Mouse (Mus musculus) hindbrain, embryonic 10.5 days (tissue): ENCODE measurements at regions not wholly inside any gene's neighbourhood (a gene's known extent, or its start where the extent isn't known, plus 50 kb on each side); places are given as distances from the start of the nearest gene placed in this dataset.

Source experiments
- DNase-seq: peaks from one replicate; pipeline ENCODE4 v3.0.0-alpha.2; 2017; ENCODE audit warnings: low spot score
- H3K27ac ChIP-seq: fragments of 300-500 bp; sonication (generic); 2 replicates; pipeline ENCODE4 v1.5.1; 2016; ENCODE audit warnings: mild to moderate bottlenecking, moderate library complexity
- H3K27me3 ChIP-seq: fragments of 300-500 bp; sonication (generic); 2 replicates; pipeline ENCODE4 v1.6.1; 2016; ENCODE audit warnings: mild to moderate bottlenecking; ENCODE audit not compliant: poor library complexity, insufficient read depth, severe bottlenecking
- H3K36me3 ChIP-seq: fragments of 300-500 bp; sonication (generic); 2 replicates; pipeline ENCODE4 v1.6.1; 2016; ENCODE audit warnings: mild to moderate bottlenecking, moderate library complexity
- H3K4me1 ChIP-seq: fragments of 300-500 bp; sonication (generic); replicated peaks from 2 replicates; pipeline ENCODE4 v1.6.1; 2016; ENCODE audit warnings: mild to moderate bottlenecking
- H3K4me3 ChIP-seq: fragments of 300-500 bp; sonication (generic); 2 replicates; pipeline ENCODE4 v1.5.1; 2016; ENCODE audit warnings: mild to moderate bottlenecking, moderate library complexity
- H3K9me3 ChIP-seq: fragments of 300-500 bp; sonication (generic); 2 replicates; pipeline ENCODE4 v1.6.1; 2016; ENCODE audit warnings: mild to moderate bottlenecking, moderate library complexity
- WGBS: fragments of 180-500 bp; shearing (Covaris S2); methylation state at CpG from one replicate; pipeline ENCODE4 v1.1.7; 2016; 5-methylcytosine and 5-hydroxymethylcytosine counted together
- microRNA counts: library from miRNA; unstranded; fragments of <30 nt; microRNA quantifications from one replicate; lab custom pipeline; 2017

GRCm38 (mm10) chr1:137010240-137010926 is 50.1 kb upstream of the Nr5a2 start:
- H3K4me3 ChIP-seq: no peak overlapping the region
- no peaks in the 10 kb centered on the region for H3K9me3 ChIP-seq
- H3K4me1 ChIP-seq: no peaks in the 10 kb centered on the region
- no peak overlapping the region for H3K27ac ChIP-seq
- WGBS: 83% methylated on average over 9 of the region's 9 CpGs
- no peaks in the 10 kb centered on the region for H3K27me3 ChIP-seq
- no peak for DNase-seq
- H3K36me3 ChIP-seq: no peaks in the 10 kb centered on the region

MicroRNAs in the stretch of these regions (microRNA counts, 519-probe panel; counts per million panel counts)
- microRNA mmu-miR-181a (lab: Ali Mortazavi, UCI) (5,481 counts per million, percentile 96 among the panel's probes with 10 or more counts), microRNA mmu-miR-181b+mmu-miR-181d (lab: Ali Mortazavi, UCI) (1,255 counts per million, percentile 77 among the panel's probes with 10 or more counts)
